Mouse (Mus musculus): ENCODE measurements at regions not wholly inside any gene's neighbourhood (a gene's known extent, or its start where the extent isn't known, plus 50 kb on each side); places are given as distances from the start of the nearest gene placed in this dataset.

- H3K27ac ChIP-seq: no peak overlapping the region
- no peak overlapping the region for H3K4me3 ChIP-seq
- DNase-seq (ENCODE audit: low spot score in 2 of 2): no peak
- no peak for TF ChIP-seq CTCF (conservative IDR thresholded peaks at IDR 0.05)
These were observed 784.9 kb upstream of the Apob start for GRCm38 (mm10) chr12:7192591-7192990.

GRCm38 (mm10) chr12:7198098-7198497 is 779.4 kb upstream of the Apob start:
- TF ChIP-seq CTCF (conservative IDR thresholded peaks at IDR 0.05): no peak
- no peak overlapping the region for H3K4me3 ChIP-seq
- DNase-seq (ENCODE audit: low spot score in 2 of 2): no peak
- no peak overlapping the region for H3K27ac ChIP-seq

- DNase-seq (ENCODE audit: low spot score in 2 of 2): no peak
These were observed 776.6 kb upstream of the Apob start for GRCm38 (mm10) chr12:7200879-7201278.

GRCm38 (mm10) chr12:7215686-7216085 is 761.8 kb upstream of the Apob start:
- H3K4me3 ChIP-seq: no peak overlapping the region
- H3K27ac ChIP-seq: 0 out of 2 replicates have a peak overlapping the region, but pooled peaks have one; percentile 40
- TF ChIP-seq CTCF (conservative IDR thresholded peaks at IDR 0.05): no peak
- DNase-seq (ENCODE audit: low spot score in 2 of 2): peak; percentile 40 to 44

More at GRCm38 (mm10) chr12:7200879-7201278, 776.6 kb upstream of the Apob start:
- Histone ChIP-seq H3K4me3 (no peak overlapping the region), H3K27ac (no peak overlapping the region)
- TF ChIP-seq CTCF (conservative IDR thresholded peaks at IDR 0.05): no peak

- no peak for TF ChIP-seq CTCF (conservative IDR thresholded peaks at IDR 0.05)
- DNase-seq (ENCODE audit: low spot score in 2 of 2): no peak
- Histone ChIP-seq H3K4me3 (no peak overlapping the region), H3K27ac (peak overlapping the region; percentile 53)
These were observed 759.9 kb upstream of the Apob start for GRCm38 (mm10) chr12:7217499-7217898.

- Histone ChIP-seq H3K27ac (peak overlapping the region; percentile 71; the same call in 1 of the 2 replicates), H3K4me3 (no peak overlapping the region)
- DNase-seq (ENCODE audit: low spot score in 2 of 2): peak in 1 of 2 experiments; percentile 14
- TF ChIP-seq CTCF (conservative IDR thresholded peaks at IDR 0.05): no peak
These were observed 749.3 kb upstream of the Apob start for GRCm38 (mm10) chr12:7228124-7228523.

GRCm38 (mm10) chr12:7228541-7229225 is 748.8 kb upstream of the Apob start:
- DNase-seq (ENCODE audit: low spot score in 2 of 2): peak; percentile 2 to 11
- peak overlapping the region; percentile 71 for H3K27ac ChIP-seq
- TF ChIP-seq CTCF (conservative IDR thresholded peaks at IDR 0.05): no peak
- no peak overlapping the region for H3K4me3 ChIP-seq

GRCm38 (mm10) chr12:7250324-7250723 is 727.1 kb upstream of the Apob start:
- DNase-seq (ENCODE audit: low spot score in 2 of 2): no peak
- no peak overlapping the region for H3K4me3 ChIP-seq
- no peak for TF ChIP-seq CTCF (conservative IDR thresholded peaks at IDR 0.05)
- no peak overlapping the region for H3K27ac ChIP-seq

GRCm38 (mm10) chr12:7270587-7270986 is 706.9 kb upstream of the Apob start:
- Histone ChIP-seq H3K27ac (no peak overlapping the region), H3K4me3 (no peak overlapping the region)
- no peak for DNase-seq (ENCODE audit: low spot score in 2 of 2)
- no peak for TF ChIP-seq CTCF (conservative IDR thresholded peaks at IDR 0.05)

- DNase-seq (ENCODE audit: low spot score in 2 of 2): no peak
- Histone ChIP-seq H3K27ac (no peak overlapping the region), H3K4me3 (no peak overlapping the region)
- TF ChIP-seq CTCF (conservative IDR thresholded peaks at IDR 0.05): no peak
These were observed 693.0 kb upstream of the Apob start for GRCm38 (mm10) chr12:7284354-7285036.

GRCm38 (mm10) chr12:7291557-7291956 is 685.9 kb upstream of the Apob start:
- Histone ChIP-seq H3K27ac (no peak overlapping the region), H3K4me3 (no peak overlapping the region)
- no peak for DNase-seq (ENCODE audit: low spot score in 2 of 2)
- no peak for TF ChIP-seq CTCF (conservative IDR thresholded peaks at IDR 0.05)

- Histone ChIP-seq H3K4me3 (no peak overlapping the region), H3K27ac (no peak overlapping the region)
- TF ChIP-seq CTCF (conservative IDR thresholded peaks at IDR 0.05): no peak
- no peak for DNase-seq (ENCODE audit: low spot score in 2 of 2)
These were observed 680.4 kb upstream of the Apob start for GRCm38 (mm10) chr12:7297026-7297425.

GRCm38 (mm10) chr12:7321453-7321852 is 656.0 kb upstream of the Apob start:
- no peak overlapping the region for H3K4me3 ChIP-seq
- no peak for DNase-seq (ENCODE audit: low spot score in 2 of 2)
- H3K27ac ChIP-seq: no peak overlapping the region
- no peak for TF ChIP-seq CTCF (conservative IDR thresholded peaks at IDR 0.05)

- H3K27ac ChIP-seq: peak overlapping the region; percentile 41; the same call in 1 of the 2 replicates
- peak; percentile 26 to 54 for DNase-seq (ENCODE audit: low spot score in 2 of 2)
- no peak for TF ChIP-seq CTCF (conservative IDR thresholded peaks at IDR 0.05)
- H3K4me3 ChIP-seq: no peak overlapping the region
These were observed 648.8 kb upstream of the Apob start for GRCm38 (mm10) chr12:7328620-7329019.

Data from layer of hippocampus, adult 2 months (tissue).